Mouse (Mus musculus) layer of hippocampus, adult 2 months (tissue): ENCODE data around the gene Siglec1. TPM values are rescaled to one million over a fixed set of nuclear protein-coding genes. Genes with fewer than 3 reads are reported as not detected.
"Not testable (repeated sequence)": the region's sequence is repeated elsewhere in the genome, so short reads cannot be mapped to it uniquely, and the experiment has no call there.

Experiments used
- DNase-seq, 2 experiments: peaks; one replicate each; pipeline ENCODE4 v3.0.0; 2022; ENCODE audit warnings: low spot score in 2 of 2
- H3K27ac ChIP-seq: fragments of 200-600 bp; 2 replicates; pipeline ENCODE4 v1.8.1; 2022
- H3K4me3 ChIP-seq: fragments of 200-600 bp; 2 replicates; pipeline ENCODE4 v1.8.1; 2022; ENCODE audit warnings: mild to moderate bottlenecking
- CTCF ChIP-seq: fragments of 200-600 bp; conservative IDR thresholded peaks from 2 replicates; pipeline ENCODE4 v1.8.1; 2022; ENCODE audit warnings: antibody characterized with exemption, mild to moderate bottlenecking, moderate library complexity
- total RNA-seq, 2 experiments: library from RNA; stranded (reverse); gene quantifications; 2 replicates each; pipeline ENCODE4 v1.2.3; 2021

The Siglec1 gene
- total RNA-seq, 2 experiments from 2014 or later, result 0.20 to 0.46 TPM

DNA sequence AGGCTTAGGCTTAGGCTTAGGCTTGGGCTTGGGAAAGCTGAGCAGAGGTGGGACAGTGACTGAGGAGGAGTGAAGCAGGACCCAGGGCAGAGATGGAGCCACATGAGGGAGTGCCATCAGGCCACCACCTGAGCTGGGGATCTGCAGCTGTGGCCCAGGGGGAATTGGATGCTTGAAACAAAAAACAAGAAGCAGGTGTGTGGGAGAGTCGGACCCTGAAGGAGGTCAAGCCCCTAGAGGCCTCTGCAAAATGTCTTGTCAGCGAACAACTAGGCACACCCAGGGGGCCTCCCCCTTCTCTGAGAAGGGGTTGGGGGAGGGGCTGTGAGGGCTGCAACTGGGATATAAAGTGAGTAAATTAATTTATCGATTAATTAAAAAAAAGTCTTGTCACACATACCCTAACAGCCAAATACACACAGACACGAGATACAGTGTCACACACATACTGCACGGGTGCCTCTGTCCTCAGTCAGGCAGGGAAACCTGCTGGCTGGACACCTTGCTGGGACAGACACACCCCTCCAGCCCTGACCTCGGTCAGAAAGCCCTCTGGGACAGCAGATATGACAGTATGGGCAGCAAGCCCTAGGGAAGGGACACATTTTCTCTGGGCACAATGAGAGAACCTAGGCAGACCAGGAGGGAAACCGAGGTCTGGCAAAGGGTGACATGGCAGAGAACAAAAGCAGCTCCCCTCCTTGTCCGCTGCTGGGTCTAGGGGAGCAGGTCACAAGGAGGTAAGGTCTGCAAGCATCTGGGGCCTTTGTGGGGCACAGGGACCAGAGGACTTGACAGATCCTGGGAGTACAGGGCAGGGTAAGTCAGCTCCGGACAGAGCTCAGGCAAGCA lies 39.6 kb upstream of the Siglec1 start:
- DNase-seq, result no peak
- H3K27ac ChIP-seq, result peak overlapping the region; percentile 24

DNA sequence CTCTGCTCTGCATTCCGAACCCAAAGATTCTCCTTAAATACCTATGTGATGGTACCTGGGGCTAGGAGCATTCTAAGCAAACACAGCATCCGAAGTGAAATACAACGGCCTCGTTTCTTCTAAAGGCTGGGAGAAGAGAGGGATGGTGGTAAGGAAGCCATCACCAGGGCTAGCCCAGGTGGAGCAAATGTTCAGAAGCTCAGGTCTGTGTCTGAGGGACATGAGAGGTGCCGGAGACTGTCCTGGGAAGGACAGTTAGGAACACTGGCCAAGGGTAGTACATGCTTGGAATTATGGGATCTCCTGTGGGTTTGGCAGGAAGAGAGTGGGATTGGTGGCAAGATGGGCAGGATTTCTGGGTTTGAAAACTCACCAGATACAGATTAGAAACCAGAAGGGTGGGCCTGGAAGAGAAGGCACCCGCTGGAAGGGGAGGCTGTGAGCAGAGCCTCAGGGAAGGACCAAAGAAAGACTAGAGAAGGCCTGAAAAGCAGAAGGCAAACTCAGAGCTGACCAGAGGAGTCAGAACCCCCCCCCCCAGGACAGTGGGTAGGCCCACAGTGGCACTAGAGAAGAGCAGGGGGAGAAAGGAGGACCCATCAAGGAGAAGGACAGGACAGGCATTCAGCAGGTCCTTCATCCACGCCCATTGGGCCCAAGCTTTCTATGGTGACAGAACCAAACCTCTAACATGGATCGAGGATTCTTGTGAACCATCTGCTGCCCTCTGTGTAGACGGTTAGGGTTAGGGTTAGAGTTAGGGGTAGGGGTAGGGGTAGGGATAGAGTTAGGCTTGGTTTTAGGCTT lies 38.8 kb upstream of the Siglec1 start:
- no peak for TF ChIP-seq CTCF
- H3K4me3 ChIP-seq, result no peak overlapping the region
- H3K27ac ChIP-seq, result no peak overlapping the region
- DNase-seq, result no peak

More for the DNA sequence above, 39.6 kb upstream of the Siglec1 start:
- H3K4me3 ChIP-seq, result no peak overlapping the region
- TF ChIP-seq CTCF, result no peak

DNA sequence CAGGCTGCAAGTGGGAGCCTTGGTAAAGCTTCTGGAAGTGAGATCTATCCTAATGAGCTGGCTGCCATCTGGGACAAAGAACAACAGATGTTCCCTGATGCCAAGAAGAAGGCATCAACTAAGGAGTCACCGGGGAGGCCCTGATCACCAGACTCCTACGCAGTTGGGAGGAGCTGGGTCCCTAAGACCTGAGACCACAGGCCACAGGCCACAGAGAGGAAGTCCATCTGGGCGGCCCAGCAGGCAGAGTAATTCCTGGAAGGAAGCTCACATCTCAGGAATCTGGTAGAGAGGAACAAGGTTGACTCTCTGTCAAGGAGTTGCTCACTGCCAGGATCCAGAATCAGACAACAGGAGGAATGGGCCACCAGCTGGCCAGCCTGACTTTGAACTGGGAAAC lies 37.6 kb upstream of the Siglec1 start:
- no peak for TF ChIP-seq CTCF
- H3K27ac ChIP-seq, result peak overlapping the region; percentile 18; the same call in 1 of the 2 replicates
- peak; percentile 41 to 55 for DNase-seq

DNA sequence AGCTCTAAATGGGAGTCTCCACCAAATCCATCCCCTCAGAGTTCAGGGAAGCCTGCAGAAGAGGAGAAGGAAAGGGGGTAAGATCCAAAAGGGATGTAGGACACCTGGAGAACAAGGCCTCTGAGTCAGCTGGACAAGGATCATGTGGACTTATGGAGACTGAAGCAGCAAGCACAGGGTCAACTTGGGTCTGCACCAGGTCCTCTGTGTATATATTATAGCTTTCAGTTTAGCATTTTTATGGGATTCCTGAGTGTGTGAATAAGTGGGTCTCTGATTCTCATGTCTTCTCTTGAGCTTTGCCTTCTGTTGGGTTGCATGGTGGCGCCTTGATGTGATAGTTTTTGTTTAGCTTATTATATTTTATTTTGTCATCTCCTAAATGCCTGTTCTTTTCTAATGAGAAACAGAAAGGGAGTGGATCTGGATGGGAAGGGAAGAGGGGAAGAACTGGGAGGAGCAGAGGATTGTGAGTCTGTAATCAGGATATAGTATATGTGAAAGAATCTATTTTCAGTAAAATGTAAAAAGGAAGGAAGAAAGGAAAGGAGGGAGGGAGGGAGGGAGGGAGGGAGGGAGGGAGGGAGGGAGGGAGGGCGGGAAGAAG lies 32.5 kb upstream of the Siglec1 start:
- no peak for DNase-seq
- H3K27ac ChIP-seq, result no peak overlapping the region
- no peak overlapping the region for H3K4me3 ChIP-seq
- no peak for TF ChIP-seq CTCF

More for the DNA sequence above, 37.6 kb upstream of the Siglec1 start:
- no peak overlapping the region for H3K4me3 ChIP-seq

DNA sequence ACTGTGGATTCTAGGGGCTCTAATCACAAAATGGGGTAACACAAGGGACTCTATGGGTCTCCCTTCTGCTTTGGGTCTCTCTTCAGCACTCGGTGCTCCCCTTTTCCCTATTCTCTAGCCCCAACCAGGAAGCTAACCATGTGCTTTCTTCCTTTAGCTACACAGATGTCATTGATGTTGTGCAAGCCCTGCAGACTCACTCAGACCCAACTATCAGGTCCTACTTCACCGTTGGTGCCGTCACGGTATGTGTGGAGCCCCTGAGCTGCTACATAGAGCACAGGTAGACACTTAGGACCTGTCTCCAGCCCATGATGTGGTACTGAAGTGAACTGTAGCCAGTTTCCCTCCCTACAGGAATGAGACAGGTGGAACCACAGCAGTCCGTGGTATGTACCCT lies 19.4 kb upstream of the Siglec1 start:
- H3K27ac ChIP-seq, result no peak overlapping the region
- no peak overlapping the region for H3K4me3 ChIP-seq
- DNase-seq, result no peak
- TF ChIP-seq CTCF, result no peak

DNA sequence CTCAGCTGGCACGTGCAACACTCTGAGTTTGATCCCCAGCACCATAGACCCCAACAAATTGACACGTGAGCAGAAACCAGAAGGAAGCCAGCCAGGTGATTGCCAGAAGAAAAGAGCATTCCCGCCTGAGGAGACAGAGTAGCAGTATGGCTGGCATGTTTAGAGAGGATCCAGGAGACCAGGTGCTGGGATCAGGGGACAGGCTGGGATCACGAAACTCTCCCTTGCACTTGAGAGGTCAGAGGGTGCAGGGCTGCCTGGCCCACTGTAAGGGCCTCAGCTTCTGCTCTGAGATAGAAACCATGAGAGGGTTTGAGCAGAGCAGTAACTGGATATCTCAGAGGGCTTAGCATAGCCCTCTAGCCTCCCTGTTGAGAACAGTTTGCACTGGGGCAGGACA lies 18.5 kb upstream of the Siglec1 start:
- H3K27ac ChIP-seq, H3K4me3 ChIP-seq, DNase-seq: not testable (repeated sequence)

DNA sequence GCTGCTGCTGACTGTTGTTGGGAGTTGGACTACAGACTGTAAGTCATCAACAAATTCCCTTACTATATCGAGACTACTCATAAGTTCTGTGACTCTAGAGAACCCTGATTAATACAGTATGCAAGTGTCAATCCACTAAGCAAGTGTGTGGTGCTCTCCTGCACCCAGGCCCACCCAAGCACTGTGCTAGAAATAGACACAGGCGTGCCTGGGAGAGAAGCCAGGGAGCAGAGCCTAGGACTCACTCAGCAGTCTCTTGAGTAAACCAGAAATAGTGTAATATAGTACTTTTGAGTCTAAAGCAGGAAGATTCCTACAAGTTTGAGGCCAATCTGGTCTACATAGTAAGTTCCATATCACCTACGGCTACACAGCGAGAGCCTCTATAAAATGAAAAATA lies 17.5 kb upstream of the Siglec1 start:
- TF ChIP-seq CTCF, result no peak
- Histone ChIP-seq H3K4me3 (no peak overlapping the region), H3K27ac (no peak overlapping the region)
- DNase-seq, result peak in 1 of 2 experiments; percentile 37

DNA sequence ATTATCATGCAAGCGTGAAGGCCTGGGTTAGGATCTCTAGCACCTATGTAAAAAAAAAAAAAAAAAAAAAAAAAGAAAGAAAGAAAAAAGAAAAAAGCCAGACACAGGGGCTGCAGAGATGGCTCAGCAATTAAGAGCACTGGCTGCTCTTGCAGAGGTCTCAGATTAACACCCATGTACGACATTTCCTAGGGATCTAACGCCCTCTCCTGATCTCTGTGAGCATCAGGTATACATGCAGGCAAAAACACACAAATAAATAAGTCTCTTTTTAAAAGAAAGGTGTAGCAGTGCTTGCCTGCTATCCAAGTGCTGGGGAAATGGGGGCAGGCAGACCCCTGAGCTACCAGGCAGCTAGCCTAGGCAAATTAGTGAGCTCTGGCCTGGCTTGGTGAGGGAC lies 15.0 kb upstream of the Siglec1 start:
- Histone ChIP-seq H3K4me3 (no peak overlapping the region), H3K27ac (no peak overlapping the region)
- no peak for DNase-seq
- TF ChIP-seq CTCF, result no peak

DNA sequence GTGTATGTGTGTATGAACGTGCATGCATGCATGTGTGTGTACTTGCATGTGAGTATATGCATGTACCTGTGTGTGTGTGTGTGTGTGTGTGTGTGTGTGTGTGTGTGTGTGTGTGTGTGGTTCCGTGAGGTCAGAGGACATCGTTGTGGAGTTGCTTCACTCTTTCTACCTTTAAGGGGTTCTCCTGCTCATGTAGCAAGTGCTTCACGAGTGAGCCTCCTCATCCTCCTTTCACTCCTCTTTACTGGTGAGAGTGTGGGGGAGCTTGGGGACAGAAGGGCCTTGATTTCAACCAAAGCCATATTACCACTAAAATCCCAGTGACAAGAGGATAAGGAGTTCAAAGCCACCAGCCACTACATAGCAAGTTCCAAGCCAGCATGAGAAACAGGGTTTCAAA lies 10.5 kb upstream of the Siglec1 start:
- no peak overlapping the region for H3K27ac ChIP-seq
- no peak overlapping the region for H3K4me3 ChIP-seq
- no peak for TF ChIP-seq CTCF
- no peak for DNase-seq

DNA sequence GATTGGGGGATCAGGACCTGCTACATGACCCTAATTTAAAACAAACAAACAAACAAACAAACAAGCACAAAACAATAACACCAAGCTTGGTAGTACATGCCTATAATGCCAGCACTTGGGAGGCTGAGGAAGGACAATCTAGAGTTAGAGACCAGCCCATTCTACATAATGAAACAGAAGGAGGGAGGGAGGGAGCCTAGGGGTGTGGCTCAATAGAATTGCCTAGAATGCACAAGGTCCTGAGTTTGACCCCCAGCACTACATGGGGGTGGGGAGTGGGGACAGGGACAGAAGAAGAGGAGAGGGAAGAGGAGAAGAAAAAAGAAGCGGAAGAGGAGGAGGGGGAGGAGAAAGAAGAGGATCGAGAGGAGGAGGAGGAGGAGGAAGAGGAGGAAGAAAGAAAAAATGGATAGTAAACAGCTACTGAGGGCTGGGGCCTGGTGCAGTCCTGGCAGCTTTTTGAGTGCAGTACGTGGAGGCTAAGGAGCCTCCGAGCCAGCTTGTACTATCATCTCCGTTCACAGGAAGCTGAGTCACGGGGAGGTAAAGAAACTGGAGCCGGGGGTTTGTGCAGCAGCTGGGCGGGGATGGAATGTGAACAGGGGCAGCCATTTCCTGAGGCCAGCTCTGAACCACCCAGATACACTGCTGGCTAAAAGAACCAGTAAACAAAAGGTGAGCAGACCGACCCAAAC lies 9.7 kb upstream of the Siglec1 start:
- Histone ChIP-seq H3K27ac (peak overlapping the region; percentile 12; the same call in 1 of the 2 replicates), H3K4me3 (no peak overlapping the region)
- TF ChIP-seq CTCF, result no peak
- DNase-seq, result no peak

DNA sequence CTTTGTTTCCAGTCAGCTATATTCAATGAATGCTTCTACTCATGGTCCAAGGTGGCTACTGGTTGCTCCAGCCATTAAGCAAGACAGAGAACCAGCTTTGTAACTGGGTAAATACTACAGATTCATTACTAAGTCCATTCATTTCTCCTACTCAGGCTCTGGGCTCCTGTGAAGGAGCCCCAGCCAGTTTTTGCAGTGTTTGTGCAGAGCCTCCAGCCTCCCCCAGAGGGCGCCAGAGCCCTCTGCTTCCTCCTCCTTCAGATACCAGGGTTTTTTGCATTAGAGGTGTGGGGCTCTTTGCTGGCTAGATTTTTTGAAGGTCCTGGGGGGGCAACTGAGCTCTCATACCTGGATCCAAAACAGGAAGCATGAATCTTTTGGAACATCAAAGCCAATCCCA lies 8.3 kb upstream of the Siglec1 start:
- Histone ChIP-seq H3K27ac (no peak overlapping the region), H3K4me3 (no peak overlapping the region)
- peak; percentile 100 for TF ChIP-seq CTCF
- DNase-seq, result peak; percentile 81 to 85

DNA sequence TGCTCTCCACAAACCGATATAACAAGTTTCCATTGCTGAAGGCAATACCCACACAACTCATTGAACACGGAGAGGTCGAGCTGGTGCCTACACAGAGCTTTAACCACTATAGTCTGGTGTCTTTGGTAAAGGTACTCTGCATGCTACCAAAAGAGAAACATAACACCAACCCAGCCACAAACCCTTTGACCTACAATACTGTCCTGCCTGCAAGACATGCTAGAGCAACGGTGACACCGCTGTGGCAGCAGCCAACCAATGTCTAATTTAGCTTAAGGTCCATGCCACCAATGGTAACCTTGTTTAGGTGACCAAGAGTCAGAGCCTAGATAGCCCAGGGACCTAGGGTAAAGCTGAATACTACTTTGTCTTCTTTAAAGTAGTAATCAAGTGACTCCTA lies 7.0 kb upstream of the Siglec1 start:
- no peak overlapping the region for H3K27ac ChIP-seq
- TF ChIP-seq CTCF, result no peak
- no peak overlapping the region for H3K4me3 ChIP-seq
- no peak for DNase-seq
